Mouse (Mus musculus) hindbrain, postnatal 0 days (tissue): ENCODE measurements around the gene Klk1b3. TPM values are rescaled to one million over a fixed set of nuclear protein-coding genes. Genes with fewer than 3 reads are reported as not detected.
"Not testable (repeated sequence)": the region's sequence is repeated elsewhere in the genome, so short reads cannot be mapped to it uniquely, and the experiment has no call there.

Source experiments
- ATAC-seq: fragments of 200-750 bp; cut with Nextera tagmentation; 2 replicates; pipeline ENCODE4 v1.8.0; 2017; ENCODE audit warnings: mild to moderate bottlenecking, moderate TSS enrichment, moderate library complexity
- DNase-seq: peaks from one replicate; pipeline ENCODE4 v3.0.0-alpha.2; 2015; ENCODE audit warnings: low spot score
- H3K27ac ChIP-seq: fragments of 300-500 bp; sonication (generic); 2 replicates; pipeline ENCODE4 v1.5.1; 2014; ENCODE audit warnings: mild to moderate bottlenecking
- H3K27me3 ChIP-seq: fragments of 300-500 bp; sonication (generic); 2 replicates; pipeline ENCODE4 v1.6.1; 2014; ENCODE audit warnings: low read length, mixed read lengths; ENCODE audit not compliant: insufficient read depth
- H3K36me3 ChIP-seq: fragments of 300-500 bp; sonication (generic); 2 replicates; pipeline ENCODE4 v1.6.1; 2014; ENCODE audit warnings: low read length, mixed read lengths; ENCODE audit not compliant: insufficient read depth
- H3K4me1 ChIP-seq: fragments of 300-500 bp; sonication (generic); 2 replicates; pipeline ENCODE4 v1.6.1; 2014; ENCODE audit warnings: antibody characterized with exemption, low read length, mixed read lengths; ENCODE audit not compliant: insufficient read depth
- H3K4me2 ChIP-seq: fragments of 300-500 bp; sonication (generic); 2 replicates; pipeline ENCODE4 v1.6.1; 2014; ENCODE audit warnings: low read depth, mild to moderate bottlenecking, low read length, moderate library complexity, mixed read lengths
- H3K4me3 ChIP-seq: fragments of 300-500 bp; sonication (generic); 2 replicates; pipeline ENCODE4 v1.5.1; 2014; ENCODE audit warnings: low read length
- H3K9ac ChIP-seq: fragments of 300-500 bp; sonication (generic); replicated peaks from 2 replicates; pipeline ENCODE4 v1.6.1; 2014; ENCODE audit warnings: mild to moderate bottlenecking, low read length, moderate library complexity, mixed read lengths
- H3K9me3 ChIP-seq: fragments of 300-500 bp; sonication (generic); 2 replicates; pipeline ENCODE4 v1.6.1; 2016; ENCODE audit warnings: low read length, mixed read lengths
- CTCF ChIP-seq: IDR thresholded peaks from 2 replicates; pipeline ENCODE4 v1.5.1; 2016; ENCODE audit warnings: antibody characterized with exemption, control low read depth, low read depth
- WGBS: fragments of 180-500 bp; shearing (Covaris S2); extraction: QIAGEN DNeasy Blood & Tissue Kit; methylation state at CpG from one replicate; pipeline ENCODE4 v1.1.7; 2014; 5-methylcytosine and 5-hydroxymethylcytosine counted together
- polyA plus RNA-seq: library from polyadenylated mRNA; unstranded; fragments of >200 nt; fragmentation: Nextera tagmentation; extraction: Ambion mirVana; gene quantifications from 2 replicates; pipeline ENCODE4 v1.2.1, GENCODE M21; 2015
- total RNA-seq: library from RNA; depleted of rRNA; stranded (reverse); fragments of >200 nt; gene quantifications from 2 replicates; pipeline ENCODE4 v1.2.3, GENCODE M21; 2014

The Klk1b3 gene
- total and polyA plus RNA-seq, 2 experiments from 2014 or later: not detected

DNA sequence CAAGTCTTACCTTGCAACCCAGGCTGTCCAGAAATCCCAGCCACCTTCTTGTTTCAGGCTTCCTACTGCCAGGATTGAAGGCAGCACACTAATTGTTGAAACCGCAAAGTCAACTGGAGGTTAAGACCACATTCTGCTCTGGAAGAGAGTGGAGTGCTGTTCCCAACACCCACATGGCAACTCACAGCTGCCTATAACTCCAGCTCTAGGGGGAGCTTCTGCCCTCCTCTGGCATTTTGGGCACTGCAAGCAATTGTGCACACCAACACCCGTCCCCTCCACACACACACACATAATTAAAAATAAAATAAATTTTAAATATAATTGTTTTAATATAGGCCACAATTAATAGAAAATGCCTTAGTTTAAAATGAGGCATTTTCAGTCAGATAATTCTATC lies 43.2 kb downstream of the Klk1b3 start:
- no peak for ATAC-seq

DNA sequence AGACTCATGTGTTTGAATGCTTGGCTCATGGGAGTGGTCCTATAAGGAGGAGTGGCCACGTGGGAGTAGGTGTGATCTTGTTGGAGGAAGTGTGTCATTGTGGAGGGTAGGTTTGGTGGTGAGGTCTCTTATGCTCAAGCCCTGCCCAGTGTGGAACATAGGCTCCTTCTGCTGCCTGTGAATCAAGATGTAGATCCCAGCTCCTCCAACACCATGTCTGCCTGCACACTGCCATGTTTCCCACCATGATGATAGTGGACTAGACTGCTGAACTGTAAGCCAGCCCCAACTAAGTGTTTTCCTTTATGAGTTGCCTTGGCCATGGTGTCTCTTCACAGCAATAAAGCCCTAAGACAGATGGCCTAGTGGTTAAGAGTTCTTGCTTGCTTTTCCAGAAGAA lies 46.1 kb downstream of the Klk1b3 start:
- Histone ChIP-seq H3K4me3 (no peak overlapping the region), H3K9ac (no peak overlapping the region), H3K4me1 (peaks cover 10% of the 10 kb centered on the region), H3K36me3 (0 out of 2 replicates have a peak, but pooled peaks cover 2% of the 10 kb centered on the region), H3K27ac (no peak overlapping the region), H3K27me3 (no peaks in the 10 kb centered on the region), H3K9me3 (no peaks in the 10 kb centered on the region), H3K4me2 (no peak overlapping the region)
- TF ChIP-seq CTCF: no peak
- ATAC-seq (no peak), DNase-seq (no peak)
- 50% methylated on average over 1 of the region's 1 CpGs for WGBS

More for the DNA sequence above, 43.2 kb downstream of the Klk1b3 start:
- Histone ChIP-seq H3K9ac (no peak overlapping the region), H3K27me3 (no peaks in the 10 kb centered on the region), H3K4me3 (no peak overlapping the region), H3K36me3 (no peaks in the 10 kb centered on the region), H3K4me2 (no peak overlapping the region), H3K9me3 (no peaks in the 10 kb centered on the region), H3K4me1 (peaks cover 4% of the 10 kb centered on the region; the same call in 1 of the 2 replicates), H3K27ac (no peak overlapping the region)
- WGBS: 72% methylated on average over 2 of the region's 2 CpGs
- DNase-seq: no peak
- no peak for TF ChIP-seq CTCF

DNA sequence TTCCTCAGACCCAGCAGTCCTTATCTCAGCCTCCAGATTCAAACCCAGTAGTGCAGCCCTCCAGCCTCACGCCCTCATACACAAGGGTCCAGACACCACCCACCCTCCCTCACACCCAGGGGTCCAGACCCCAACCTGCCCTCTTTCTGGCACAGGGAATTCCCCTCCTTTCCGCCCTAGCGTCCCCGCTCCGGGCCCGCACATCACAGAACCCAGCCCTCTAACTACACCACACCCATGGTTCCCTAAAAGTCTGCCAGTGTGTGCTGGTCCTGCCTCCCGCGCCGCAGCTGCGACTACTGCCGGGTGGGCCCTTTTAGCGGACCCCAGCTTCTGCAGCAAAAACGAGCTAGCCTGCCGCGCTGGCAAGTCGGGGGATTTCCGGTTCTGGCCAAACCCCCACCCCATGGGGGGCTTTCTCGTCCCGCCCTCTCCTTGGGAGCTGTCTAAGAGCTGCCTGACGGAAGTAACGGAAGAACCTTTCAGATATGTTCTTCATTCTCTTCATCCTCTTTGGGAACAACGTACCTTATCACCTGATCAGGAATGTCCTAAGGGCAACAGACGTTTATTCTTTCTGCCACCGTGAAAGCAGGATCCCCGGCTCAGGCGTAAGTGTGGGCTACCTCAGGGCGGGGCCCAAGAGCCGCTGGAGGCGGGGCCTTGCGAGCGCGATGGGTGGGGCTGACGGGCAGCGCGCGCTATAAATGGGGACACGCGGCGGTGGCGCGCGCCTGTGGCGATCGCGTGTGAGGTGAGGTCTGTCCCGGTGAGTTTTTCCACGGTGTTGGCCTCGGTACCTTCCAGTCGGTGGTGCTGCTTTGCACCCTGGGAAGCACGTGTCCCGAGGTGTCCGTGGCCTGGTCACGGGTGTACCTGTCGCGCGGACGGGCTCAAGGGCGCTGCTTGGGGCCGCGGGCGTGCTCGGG lies 48.3 kb downstream of the Klk1b3 start, which contains the start of the genes 1700028J19Rik and 2410002F23Rik:
Gene 1700028J19Rik (minus strand): TSS at position 641 of the 929 bp plus-strand sequence.
Gene 2410002F23Rik (plus strand): TSS at position 668 of the 929 bp plus-strand sequence.
- Histone ChIP-seq H3K4me3 (peak within 1 kb of the TSS; percentile 91), H3K4me2 (peak within 1 kb of the TSS; percentile 82), H3K4me1 (peaks cover 10% of the 10 kb centered on the region), H3K27ac (peak within 1 kb of the TSS; percentile 98), H3K36me3 (peaks cover 15% of the 10 kb centered on the region), H3K9me3 (no peaks in the 10 kb centered on the region), H3K27me3 (no peaks in the 10 kb centered on the region), H3K9ac (peak within 1 kb of the TSS; percentile 99)
- WGBS: 1% methylated on average over 62 of the region's 62 CpGs
- ATAC-seq (peak; percentile 89), DNase-seq (peak; percentile 96)
- no peak; the same call in 1 of the 2 replicates for TF ChIP-seq CTCF

DNA sequence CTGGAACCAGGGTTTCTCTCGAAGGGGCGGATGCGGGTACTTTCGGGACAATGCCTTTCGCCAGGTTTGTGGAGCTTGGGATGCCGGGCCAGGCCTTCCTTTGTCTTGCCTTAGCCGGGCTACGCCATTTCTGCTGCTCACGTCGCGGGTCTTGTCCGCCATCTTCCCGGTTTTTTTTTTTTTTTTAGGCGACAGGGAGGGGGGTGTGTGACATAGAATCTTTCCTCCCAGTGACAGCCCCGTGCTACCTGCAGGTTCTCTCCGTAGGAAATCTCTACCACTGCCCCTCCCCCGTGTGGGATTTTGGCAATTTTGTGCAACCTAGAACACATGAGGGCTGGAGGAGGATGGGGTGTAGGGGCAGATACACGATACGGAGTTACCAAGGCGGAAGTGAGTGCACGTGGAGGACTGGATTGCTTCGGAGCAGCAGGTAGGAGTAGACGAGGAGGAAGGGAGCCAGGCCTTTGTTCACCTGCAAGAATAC lies 49.0 kb downstream of the Klk1b3 start:
- H3K4me1 ChIP-seq: peaks cover 10% of the 10 kb centered on the region
- H3K9ac ChIP-seq: peak overlapping the region; percentile 99
- TF ChIP-seq CTCF: no peak
- peak overlapping the region; percentile 82 for H3K4me2 ChIP-seq
- peak; percentile 61 for ATAC-seq
- no peaks in the 10 kb centered on the region for H3K9me3 ChIP-seq
- peak overlapping the region; percentile 98 for H3K27ac ChIP-seq
- DNase-seq: peak; percentile 78
- H3K36me3 ChIP-seq: peaks cover 15% of the 10 kb centered on the region
- H3K4me3 ChIP-seq: peak overlapping the region; percentile 91
- under 1% methylated on average over 23 of the region's 23 CpGs for WGBS
- H3K27me3 ChIP-seq: no peaks in the 10 kb centered on the region

DNA sequence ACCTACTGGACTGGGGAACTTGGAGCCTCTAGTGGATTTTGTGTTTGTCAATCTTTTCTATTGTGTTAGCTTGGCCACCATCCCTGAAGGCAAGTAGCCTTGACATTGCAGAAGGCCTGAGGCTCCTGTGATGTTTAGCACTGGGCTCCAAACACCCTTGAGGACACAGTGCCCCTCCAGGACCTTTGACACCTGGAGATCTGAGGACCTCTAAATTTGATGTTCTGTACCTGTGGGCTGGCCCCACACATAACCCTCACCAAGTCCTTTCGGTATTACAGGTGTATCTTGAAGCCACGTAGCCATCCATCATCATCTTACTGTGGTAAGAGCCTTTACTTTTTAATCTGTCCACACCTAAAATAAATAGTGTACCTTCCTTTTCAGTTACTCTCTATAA lies 50.0 kb downstream of the Klk1b3 start:
- H3K4me1 ChIP-seq: peaks cover 10% of the 10 kb centered on the region
- H3K27ac ChIP-seq: no peak overlapping the region
- TF ChIP-seq CTCF: no peak
- H3K9me3 ChIP-seq: no peaks in the 10 kb centered on the region
- ATAC-seq (no peak), DNase-seq (no peak)
- H3K36me3 ChIP-seq: peaks cover 15% of the 10 kb centered on the region
- peak overlapping the region; percentile 91 for H3K4me3 ChIP-seq
- H3K9ac ChIP-seq: peak overlapping the region; percentile 99; the same call in 1 of the 2 replicates
- H3K4me2 ChIP-seq: peak overlapping the region; percentile 82
- WGBS: 96% methylated on average over 2 of the region's 2 CpGs
- H3K27me3 ChIP-seq: no peaks in the 10 kb centered on the region

DNA sequence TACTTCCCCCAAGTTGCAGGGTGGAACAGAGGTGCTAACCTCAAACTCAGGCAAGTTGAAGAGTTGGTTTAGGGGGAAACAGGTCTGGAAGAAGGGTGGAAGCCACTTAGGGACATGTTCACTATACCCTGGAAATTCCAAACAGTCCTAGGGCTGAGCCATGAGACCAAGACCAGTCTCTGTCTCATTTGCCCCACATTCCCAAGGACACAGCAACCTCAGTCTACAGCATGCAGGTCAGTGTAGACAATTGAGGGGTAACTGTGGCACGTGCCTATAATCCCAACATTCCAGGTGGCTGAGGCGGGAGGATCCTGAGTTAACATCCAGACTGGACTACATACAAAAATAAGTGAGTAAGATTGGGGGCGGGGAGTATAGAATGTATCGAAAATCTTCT lies 51.3 kb downstream of the Klk1b3 start:
- TF ChIP-seq CTCF: no peak
- 92% methylated on average over 4 of the region's 4 CpGs for WGBS
- ATAC-seq (no peak), DNase-seq (no peak)
- Histone ChIP-seq H3K9ac (no peak overlapping the region), H3K36me3 (peaks cover 15% of the 10 kb centered on the region), H3K27ac (no peak overlapping the region), H3K27me3 (no peaks in the 10 kb centered on the region), H3K4me1 (peaks cover 10% of the 10 kb centered on the region), H3K4me2 (no peak overlapping the region), H3K4me3 (no peak overlapping the region), H3K9me3 (no peaks in the 10 kb centered on the region)

DNA sequence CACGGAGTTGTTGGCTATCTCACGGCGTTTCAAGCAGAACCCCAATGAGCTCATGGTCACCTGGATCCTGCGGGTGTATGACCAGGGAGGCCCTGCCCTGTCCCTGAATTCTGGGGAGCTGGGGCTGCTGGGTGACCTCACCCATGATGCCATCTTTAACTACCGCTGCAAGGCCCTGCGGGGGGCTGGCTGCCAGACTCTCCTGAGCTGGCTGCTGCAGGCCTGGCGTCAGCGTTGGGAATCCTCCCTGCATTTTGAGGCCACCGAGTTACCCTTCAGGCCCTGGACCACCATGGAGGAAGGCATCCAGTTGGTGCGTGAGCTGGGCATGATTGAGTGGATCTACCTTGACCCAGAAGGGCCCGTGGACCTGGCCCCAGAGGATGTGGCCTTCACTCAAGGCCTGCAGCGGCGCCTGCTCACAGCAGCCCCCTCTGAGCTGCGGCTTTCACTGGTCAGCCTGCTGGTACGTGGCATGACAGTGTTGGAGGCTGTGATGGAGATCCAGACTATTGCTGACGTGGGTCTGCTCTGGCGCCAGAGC lies 52.8 kb downstream of the Klk1b3 start:
- H3K27me3 ChIP-seq, H3K4me1 ChIP-seq, DNase-seq, H3K4me3 ChIP-seq, H3K9ac ChIP-seq, H3K9me3 ChIP-seq, H3K27ac ChIP-seq, H3K4me2 ChIP-seq, ATAC-seq: not testable (repeated sequence)
- WGBS: 86% methylated on average over 17 of the region's 17 CpGs
- peaks cover 15% of the 10 kb centered on the region for H3K36me3 ChIP-seq
